Mouse (Mus musculus) Patski (cell line): ENCODE measurements around the gene Cnrip1. TPM values are rescaled to one million over a fixed set of nuclear protein-coding genes. Genes with fewer than 3 reads are reported as not detected.

Source experiments
- ATAC-seq: fragments of 100-300 bp; one replicate; pipeline ENCODE4 v1.8.0; 2021
- CTCF ChIA-PET: fragments of 350-600 bp; sonication (Branson Sonifier 250); formaldehyde crosslinking; loops from one replicate; lab custom pipeline; 2022; ENCODE audit warnings: inconsistent platforms; lab: Charles Lee
- POLR2A ChIA-PET: fragments of 350-600 bp; sonication (Branson Sonifier 250); formaldehyde crosslinking; loops from one replicate; lab custom pipeline; 2022; ENCODE audit warnings: antibody characterized with exemption, inconsistent platforms; lab: Charles Lee
- DNase-seq: peaks from one replicate; pipeline ENCODE4 v3.0.0-alpha.2; 2011; ENCODE audit warnings: low read depth, low spot score
- H3K27me3 ChIP-seq: fragments of 371-371 bp; one replicate; pipeline ENCODE4 v1.5.1; 2021
- CTCF ChIP-seq: fragments of 100-300 bp; IDR thresholded peaks from one replicate; pipeline ENCODE4 v1.5.1; 2021
- in situ Hi-C: fragments of 300-500 bp; cut with MboI; formaldehyde crosslinking; loops from 3 replicates; pipeline ENCODE4 v1.11.1; 2018; ENCODE audit warnings: low pct_unique_long_range_greater_than_20kb, mixed read lengths
- polyA plus RNA-seq: library from polyadenylated mRNA; unstranded; gene quantifications from one replicate; pipeline ENCODE4 v1.2.3, GENCODE M21; 2021

Cnrip1 gene
- polyA plus RNA-seq, 1 experiment from 2014 or later = 0.08 TPM

DNA sequence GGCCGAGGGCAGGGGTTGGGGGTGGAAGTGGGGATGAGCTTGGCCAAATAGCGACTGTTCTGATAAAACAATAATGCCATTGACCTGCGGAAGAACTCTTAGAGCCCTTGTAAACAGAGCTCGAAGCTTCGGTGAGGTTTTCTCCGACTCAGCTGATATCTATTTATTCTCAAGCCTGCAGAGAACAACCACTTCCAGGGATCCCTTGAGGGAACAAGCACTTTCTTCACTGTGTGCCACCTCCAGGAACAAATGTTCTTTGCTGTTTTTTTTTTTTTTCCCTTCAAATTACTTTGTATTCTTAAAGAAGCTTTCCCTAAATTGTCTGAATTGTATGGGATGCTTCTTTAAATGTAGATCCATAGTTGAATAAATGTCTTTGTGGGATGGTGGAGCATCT, 56.0 kb downstream of the Cnrip1 start:
- ChIA-PET CTCF (no interaction called here), POLR2A (no interaction called here)
- in situ Hi-C loops = no loop called here
- no peak for TF ChIP-seq CTCF
- H3K27me3 ChIP-seq = peaks cover 17% of the 10 kb centered on the region
- DNase-seq (no peak), ATAC-seq (no peak)

- in situ Hi-C loops = no loop called here
- no peak for DNase-seq
- peaks cover 16% of the 10 kb centered on the region for H3K27me3 ChIP-seq
- TF ChIP-seq CTCF = no peak
- no peak for ATAC-seq
- ChIA-PET CTCF (no interaction called here), POLR2A (no interaction called here)
Measured at GRCm38 (mm10) chr11:17112419-17113090, 61.2 kb downstream of the Cnrip1 start.

GRCm38 (mm10) chr11:17126418-17126817, 75.0 kb downstream of the Cnrip1 start:
- CTCF ChIA-PET = no interaction called here
- POLR2A ChIA-PET = no interaction called here
- H3K27me3 ChIP-seq = peaks cover 8% of the 10 kb centered on the region
- DNase-seq (no peak), ATAC-seq (no peak)
- TF ChIP-seq CTCF = no peak
- in situ Hi-C loops = no loop called here

Other genes with a start within 250 kb of the Cnrip1 start
- 2.5 TPM for gene Fbxo48, start 100.2 kb upstream of the Cnrip1 start, polyA plus RNA-seq
- not detected for gene Plek, start 795 bp downstream of the Cnrip1 start, polyA plus RNA-seq
- gene Ppp3r1, start 107.7 kb downstream of the Cnrip1 start, polyA plus RNA-seq = 103 TPM
- gene Wdr92, start 130.5 kb downstream of the Cnrip1 start, polyA plus RNA-seq = 19.8 TPM
- 56.2 TPM for gene Pno1, start 160.0 kb downstream of the Cnrip1 start, polyA plus RNA-seq
- 88.5 TPM for gene C1d, start 206.0 kb downstream of the Cnrip1 start, polyA plus RNA-seq